ENCODE assay signal across 12 mouse cellular contexts in the genomic region with DNA sequence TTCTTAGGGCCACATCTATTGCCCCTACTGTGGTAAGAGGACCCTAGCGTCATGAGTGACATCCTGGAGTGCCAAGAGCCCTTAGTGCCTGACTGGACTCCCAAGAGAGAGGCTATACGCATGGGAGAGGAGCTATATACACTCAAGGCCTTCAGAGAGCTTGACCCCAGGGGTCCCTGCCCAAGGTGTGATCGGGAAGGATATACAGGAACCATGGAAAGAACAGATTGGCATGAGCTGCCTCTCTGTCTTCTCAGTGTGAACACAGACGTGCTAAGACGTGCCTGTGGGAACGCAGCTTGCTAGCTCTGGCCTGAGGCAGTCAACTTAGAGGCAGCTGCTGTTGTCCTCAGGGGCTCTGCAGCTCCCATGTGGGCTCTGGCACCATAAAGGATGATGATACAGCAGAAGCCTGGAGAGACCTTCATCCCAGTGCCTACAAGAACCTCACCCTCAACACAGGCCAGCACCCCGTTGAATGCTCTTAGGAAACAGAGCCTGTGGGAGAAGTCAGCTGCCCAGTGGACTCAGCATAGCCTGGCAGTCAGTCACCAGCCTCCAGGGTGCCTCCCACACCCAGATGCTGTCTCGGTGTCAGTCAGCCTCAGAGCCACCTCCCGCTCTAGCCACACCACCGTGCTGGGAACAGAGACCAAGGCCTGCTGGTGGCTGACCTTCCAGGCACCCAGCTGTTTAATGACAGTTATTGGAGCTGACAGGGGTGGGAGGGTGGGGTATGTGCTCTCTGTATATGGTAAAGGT. TPM values are rescaled to one million over a fixed set of nuclear protein-coding genes. Genes with fewer than 3 reads are reported as not detected.
DNase-seq lines count a peak whose midpoint lies in the region; ATAC-seq lines count a peak whose summit lies in the region.
"Had no signal": no experiment of that assay in that cellular context is flagged by ENCODE, and none has a peak within 500 bp of the region (broad histone marks: within the 10 kb centered on the region; RNA-seq: fewer than 3 reads in every experiment).

No protein-coding gene starts in this region.

- intact Hi-C loops in heart, postnatal 14 days (cut with DNase I): loop anchor here (2.0 kb wide), 1 partner anchor 39 kb away; no protein-coding TSS in a partner anchor
- intact Hi-C loops in gastrocnemius, postnatal 36 days (cut with DNase I): loop anchor here (5.0 kb wide), 1 partner anchor 36 kb away; no protein-coding TSS in a partner anchor

- ATAC-seq in heart, embryonic 13.5 days (ENCODE audit: extremely low read depth, insufficient number of reproducible peaks, low FRiP score, low TSS enrichment): no peak
- no peak for ATAC-seq in liver, embryonic 13.5 days (ENCODE audit: low read depth)
- ATAC-seq in liver, embryonic 11.5 days (replicated peaks; ENCODE audit: low FRiP score): no peak
- no peak for ATAC-seq in intestine, embryonic 15.5 days
- ATAC-seq in stomach, embryonic 14.5 days (ENCODE audit: insufficient number of reproducible peaks, insufficient read depth, low FRiP score, low read depth): no peak
- ATAC-seq: activated CD4-positive, CD25-positive, alpha-beta regulatory T cell, adult 4 months had no signal

- H3K4me2 ChIP-seq in heart, embryonic 13.5 days: no peak overlapping the region
- no peak overlapping the region for H3K4me2 ChIP-seq in liver, embryonic 13.5 days
- H3K4me2 ChIP-seq in liver, embryonic 11.5 days: no peak overlapping the region
- no peak overlapping the region for H3K4me2 ChIP-seq in intestine, embryonic 15.5 days (replicated peaks)
- no peak overlapping the region for H3K4me2 ChIP-seq in stomach, embryonic 14.5 days (replicated peaks; ENCODE audit: low read depth, low read length)
- H3K4me2 ChIP-seq: embryonic facial prominence, embryonic 12.5 days; hindbrain, embryonic 13.5 days; limb, embryonic 12.5 days had no signal

- H3K9me3 ChIP-seq in heart, embryonic 13.5 days: no peaks in the 10 kb centered on the region
- no peaks in the 10 kb centered on the region for H3K9me3 ChIP-seq in liver, embryonic 13.5 days (replicated peaks)
- no peaks in the 10 kb centered on the region for H3K9me3 ChIP-seq in liver, embryonic 11.5 days (ENCODE audit: control insufficient read depth, low read length)
- no peaks in the 10 kb centered on the region for H3K9me3 ChIP-seq in intestine, embryonic 15.5 days
- H3K9me3 ChIP-seq in stomach, embryonic 14.5 days (ENCODE audit: control insufficient read depth, low read depth, low read length): no peaks in the 10 kb centered on the region
- H3K9me3 ChIP-seq: embryonic facial prominence, embryonic 12.5 days; hindbrain, embryonic 13.5 days; limb, embryonic 12.5 days had no signal

- H3K9ac ChIP-seq in heart, embryonic 13.5 days: peak overlapping the region; percentile 53
- 0 out of 2 replicates have a peak overlapping the region, but pooled peaks have one; percentile 2 for H3K9ac ChIP-seq in liver, embryonic 13.5 days
- no peak overlapping the region for H3K9ac ChIP-seq in liver, embryonic 11.5 days (ENCODE audit: low read depth, low read length)
- no peak overlapping the region for H3K9ac ChIP-seq in intestine, embryonic 15.5 days
- no peak overlapping the region for H3K9ac ChIP-seq in stomach, embryonic 14.5 days (replicated peaks; ENCODE audit: low read depth, low read length)
- H3K9ac ChIP-seq: embryonic facial prominence, embryonic 12.5 days; hindbrain, embryonic 13.5 days; limb, embryonic 12.5 days had no signal

- peak overlapping the region; percentile 94 for H3K27ac ChIP-seq in heart, embryonic 13.5 days (replicated peaks)
- H3K27ac ChIP-seq in liver, embryonic 13.5 days: peak overlapping the region; percentile 94
- no peak overlapping the region for H3K27ac ChIP-seq in liver, embryonic 11.5 days (ENCODE audit: low read depth, low read length)
- H3K27ac ChIP-seq in intestine, embryonic 15.5 days: peak overlapping the region; percentile 30; the same call in 1 of the 2 replicates
- H3K27ac ChIP-seq in stomach, embryonic 14.5 days (ENCODE audit: low read length): peak overlapping the region; percentile 81; the same call in 1 of the 2 replicates
- H3K27ac ChIP-seq: embryonic facial prominence, embryonic 12.5 days; hindbrain, embryonic 13.5 days had no signal

- WGBS in heart, embryonic 13.5 days: 71% methylated on average over 10 of the region's 10 CpGs
- 82% methylated on average over 10 of the region's 10 CpGs for WGBS in liver, embryonic 13.5 days (ENCODE audit: insufficient replicate concordance)
- 78% methylated on average over 10 of the region's 10 CpGs for WGBS in liver, embryonic 11.5 days
- WGBS in intestine, embryonic 15.5 days: 82% methylated on average over 10 of the region's 10 CpGs
- WGBS in stomach, embryonic 14.5 days: 72% methylated on average over 10 of the region's 10 CpGs

- no peaks in the 10 kb centered on the region for H3K27me3 ChIP-seq in heart, embryonic 13.5 days (replicated peaks)
- H3K27me3 ChIP-seq in liver, embryonic 13.5 days: no peaks in the 10 kb centered on the region
- H3K27me3 ChIP-seq in liver, embryonic 11.5 days (replicated peaks; ENCODE audit: control insufficient read depth, insufficient read depth, low read length): no peaks in the 10 kb centered on the region
- no peaks in the 10 kb centered on the region for H3K27me3 ChIP-seq in intestine, embryonic 15.5 days (replicated peaks)
- H3K27me3 ChIP-seq in stomach, embryonic 14.5 days (ENCODE audit: control insufficient read depth, insufficient read depth, low read length): no peaks in the 10 kb centered on the region
- H3K27me3 ChIP-seq: hindbrain, embryonic 13.5 days had no signal

- H3K36me3 ChIP-seq in heart, embryonic 13.5 days: no peaks in the 10 kb centered on the region
- H3K36me3 ChIP-seq in liver, embryonic 13.5 days: peaks cover 8% of the 10 kb centered on the region; the same call in 1 of the 2 replicates
- H3K36me3 ChIP-seq in liver, embryonic 11.5 days (ENCODE audit: control insufficient read depth, insufficient read depth, low read length): no peaks in the 10 kb centered on the region
- H3K36me3 ChIP-seq in intestine, embryonic 15.5 days: no peaks in the 10 kb centered on the region
- no peaks in the 10 kb centered on the region for H3K36me3 ChIP-seq in stomach, embryonic 14.5 days (ENCODE audit: control insufficient read depth, insufficient read depth, low read length)
- H3K36me3 ChIP-seq: embryonic facial prominence, embryonic 12.5 days; hindbrain, embryonic 13.5 days; limb, embryonic 12.5 days had no signal

- no peak overlapping the region for H3K4me3 ChIP-seq in heart, embryonic 13.5 days
- no peak overlapping the region for H3K4me3 ChIP-seq in liver, embryonic 13.5 days (replicated peaks)
- no peak overlapping the region for H3K4me3 ChIP-seq in liver, embryonic 11.5 days (ENCODE audit: low read depth, low read length)
- H3K4me3 ChIP-seq in intestine, embryonic 15.5 days (replicated peaks): no peak overlapping the region
- H3K4me3 ChIP-seq in stomach, embryonic 14.5 days (ENCODE audit: low read depth, low read length): no peak overlapping the region
- H3K4me3 ChIP-seq: embryonic facial prominence, embryonic 12.5 days; hindbrain, embryonic 13.5 days; limb, embryonic 12.5 days had no signal

- peaks cover 64% of the 10 kb centered on the region for H3K4me1 ChIP-seq in heart, embryonic 13.5 days
- peaks cover 93% of the 10 kb centered on the region for H3K4me1 ChIP-seq in liver, embryonic 13.5 days (replicated peaks)
- H3K4me1 ChIP-seq in liver, embryonic 11.5 days (replicated peaks; ENCODE audit: control insufficient read depth, insufficient read depth, low read length): peaks cover 24% of the 10 kb centered on the region
- peaks cover 51% of the 10 kb centered on the region for H3K4me1 ChIP-seq in intestine, embryonic 15.5 days (replicated peaks)
- H3K4me1 ChIP-seq in stomach, embryonic 14.5 days (ENCODE audit: control insufficient read depth, insufficient read depth, low read length): peaks cover 34% of the 10 kb centered on the region

- DNase-seq in heart, postnatal 14 days: no peak
- no peak for DNase-seq in liver, embryonic 13.5 days
- DNase-seq in liver, embryonic 11.5 days (ENCODE audit: low spot score): no peak
- DNase-seq in gastrocnemius, postnatal 36 days: no peak
- DNase-seq: layer of hippocampus, adult 9-11 months had no signal

RNA-seq across cellular contexts. Expression of a gene that starts 55.8 kb away (rescaled TPM):
- polyA plus RNA-seq in heart, embryonic 13.5 days (2015; fragmentation: Nextera tagmentation; extraction: Ambion mirVana): 23.7 and 26.0 TPM in 2 replicates
- total RNA-seq in heart, postnatal 14 days (2021): 10 to 100 TPM; 23.4 to 24.3 TPM
- 45.5 and 46.5 TPM in 2 replicates for polyA plus RNA-seq in liver, embryonic 13.5 days (2015; fragmentation: Nextera tagmentation; extraction: Ambion mirVana)
- polyA plus RNA-seq in liver, embryonic 11.5 days (2014; fragmentation: Nextera tagmentation; extraction: Ambion mirVana): 24.9 and 26.7 TPM in 2 replicates
- 24.2 and 25.0 TPM in 2 replicates for polyA plus RNA-seq in intestine, embryonic 15.5 days (2015; fragmentation: Nextera tagmentation; extraction: Ambion mirVana)
- 23.4 and 24.1 TPM in 2 replicates for polyA plus RNA-seq in stomach, embryonic 14.5 days (2014; fragmentation: Nextera tagmentation; extraction: Ambion mirVana)
- total RNA-seq in gastrocnemius, postnatal 36 days (2021): 10 to 100 TPM; 19.2 to 21.0 TPM

Comparison
In these comparisons a context has a peak if more than half of its experiments do, and no peak if none do; other contexts are left out.
1. H3K9ac ChIP-seq: peak in heart, embryonic 13.5 days (single experiment) and liver, embryonic 13.5 days (single experiment); none in liver, embryonic 11.5 days (single experiment), intestine, embryonic 15.5 days (single experiment) and stomach, embryonic 14.5 days (single experiment).